ENCODE assay signal across 26 mouse cellular contexts in genomic region chr7:119680107-119680506, GRCm38 (mm10). TPM values are rescaled to one million over a fixed set of nuclear protein-coding genes. Genes with fewer than 3 reads are reported as not detected.
"Had no signal": no experiment of that assay in that cellular context is flagged by ENCODE, and none has a peak within 500 bp of the region (broad histone marks: within the 10 kb centered on the region; RNA-seq: fewer than 3 reads in every experiment).

No protein-coding gene starts in this region.

- H3K9me3 ChIP-seq: lung, embryonic 15.5 days; midbrain, embryonic 10.5 days; midbrain, embryonic 12.5 days; neural tube, embryonic 13.5 days; neural tube, embryonic 15.5 days had no signal

- H3K4me3 ChIP-seq: lung, embryonic 15.5 days; midbrain, embryonic 10.5 days; midbrain, embryonic 12.5 days; myocyte; neural tube, embryonic 13.5 days; neural tube, embryonic 15.5 days had no signal

- H3K36me3 ChIP-seq: lung, embryonic 15.5 days; midbrain, embryonic 10.5 days; midbrain, embryonic 12.5 days; neural tube, embryonic 13.5 days; neural tube, embryonic 15.5 days had no signal

- H3K4me2 ChIP-seq: lung, embryonic 15.5 days; midbrain, embryonic 12.5 days; neural tube, embryonic 13.5 days; neural tube, embryonic 15.5 days had no signal

- H3K4me1 ChIP-seq: lung, embryonic 15.5 days; midbrain, embryonic 10.5 days; midbrain, embryonic 12.5 days; neural tube, embryonic 13.5 days; neural tube, embryonic 15.5 days had no signal

- H3K27ac ChIP-seq: lung, embryonic 15.5 days; midbrain, embryonic 10.5 days; midbrain, embryonic 12.5 days; neural tube, embryonic 13.5 days; neural tube, embryonic 15.5 days had no signal

- H3K9ac ChIP-seq: liver, postnatal 0 days; lung, embryonic 15.5 days; midbrain, embryonic 12.5 days; neural tube, embryonic 13.5 days; neural tube, embryonic 15.5 days had no signal

- H3K27me3 ChIP-seq: lung, embryonic 15.5 days; midbrain, embryonic 12.5 days; neural tube, embryonic 13.5 days; neural tube, embryonic 15.5 days had no signal

- ATAC-seq: liver, postnatal 0 days; lung, postnatal 0 days; midbrain, embryonic 16.5 days had no signal

- DNase-seq: liver, postnatal 0 days; lung, adult 2 months; lung, postnatal 4 days; midbrain, embryonic 14.5 days; retina, postnatal 1 day; right cerebral cortex, adult 18-20 months; right cerebral cortex, postnatal 25 days; right cerebral cortex, postnatal 4 days; spleen, adult 18-20 months; thymus, adult 18-20 months; thymus, postnatal 14 days; thymus, postnatal 36 days had no signal

RNA-seq across cellular contexts. Expression of gene Acsm4, which starts 9.7 kb away (rescaled TPM):
- total RNA-seq: megakaryocyte, adult 5-6 weeks; megakaryocyte-erythroid progenitor cell, adult 5-6 weeks had no signal
- polyA plus RNA-seq: liver, postnatal 0 days; lung, adult 2 months; lung, postnatal 0 days; midbrain, embryonic 10.5 days; midbrain, embryonic 12.5 days; midbrain, embryonic 14.5 days; midbrain, embryonic 16.5 days; myocyte; neural tube, embryonic 11.5 days; neural tube, embryonic 13.5 days; neural tube, embryonic 15.5 days; small intestine, adult 2 months; stomach, embryonic 14.5 days; stomach, embryonic 16.5 days had no signal
